In the genomic region with DNA sequence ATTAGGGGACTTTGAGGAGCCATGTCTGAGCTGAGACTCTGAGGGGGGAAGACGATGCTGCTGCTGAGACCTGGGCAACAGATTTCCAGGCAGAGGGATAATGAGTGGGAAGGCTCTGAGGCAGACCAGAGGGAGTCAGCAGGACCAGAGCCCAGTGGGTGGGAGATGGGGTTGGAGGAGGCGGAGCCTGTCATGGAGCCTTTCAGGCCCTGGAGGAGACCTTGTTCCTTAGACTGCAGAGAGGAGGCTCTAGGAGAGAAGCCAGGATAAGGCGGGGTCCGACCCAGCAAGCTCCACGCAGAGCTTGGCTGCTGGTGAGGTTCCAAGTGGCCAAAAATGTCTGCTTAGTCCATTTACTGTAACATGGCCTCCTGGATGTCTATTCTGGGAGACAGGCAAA, we compare ENCODE assay signal across 10 mouse cellular contexts. TPM values are rescaled to one million over a fixed set of nuclear protein-coding genes. Genes with fewer than 3 reads are reported as not detected.
DNase-seq lines count a peak whose midpoint lies in the region; ATAC-seq and TF ChIP-seq lines count a peak whose summit lies in the region.
"Had no signal": no experiment of that assay in that cellular context is flagged by ENCODE, and none has a peak within 500 bp of the region (broad histone marks: within the 10 kb centered on the region; RNA-seq: fewer than 3 reads in every experiment).

No protein-coding gene starts in this region.

- H3K36me3 ChIP-seq in kidney, postnatal 0 days (ENCODE audit: insufficient read depth, low read length), result no peaks in the 10 kb centered on the region
- H3K36me3 ChIP-seq in kidney, adult 2 months (ENCODE audit: control insufficient read depth, insufficient read depth, low read length), result no peaks in the 10 kb centered on the region
- no peaks in the 10 kb centered on the region for H3K36me3 ChIP-seq in hindbrain, embryonic 16.5 days (ENCODE audit: control insufficient read depth, insufficient read depth, low read length)
- H3K36me3 ChIP-seq in kidney, embryonic 14.5 days (ENCODE audit: control insufficient read depth, insufficient read depth, low read length), result no peaks in the 10 kb centered on the region
- H3K36me3 ChIP-seq: forebrain, embryonic 12.5 days; liver, embryonic 15.5 days had no signal

- no peak overlapping the region for H3K9ac ChIP-seq in kidney, postnatal 0 days (ENCODE audit: low read depth, low read length)
- H3K9ac ChIP-seq in hindbrain, embryonic 16.5 days (ENCODE audit: low read depth, low read length), result no peak overlapping the region; the same call in 1 of the 2 replicates
- H3K9ac ChIP-seq in kidney, embryonic 14.5 days (ENCODE audit: low read depth, low read length), result no peak overlapping the region
- H3K9ac ChIP-seq: forebrain, embryonic 12.5 days; liver, embryonic 15.5 days had no signal

- no peaks in the 10 kb centered on the region for H3K9me3 ChIP-seq in kidney, postnatal 0 days (replicated peaks; ENCODE audit: low read length)
- H3K9me3 ChIP-seq in hindbrain, embryonic 16.5 days (ENCODE audit: control insufficient read depth, low read length), result no peaks in the 10 kb centered on the region; the same call in 1 of the 2 replicates
- H3K9me3 ChIP-seq in kidney, embryonic 14.5 days (ENCODE audit: control insufficient read depth, low read length), result no peaks in the 10 kb centered on the region
- H3K9me3 ChIP-seq: liver, embryonic 15.5 days had no signal

- ATAC-seq in kidney, postnatal 0 days (replicated peaks; ENCODE audit: low FRiP score, low read depth), result no peak
- peak; percentile 54; the same call in 1 of the 2 replicates for ATAC-seq in hindbrain, embryonic 16.5 days
- no peak for ATAC-seq in kidney, embryonic 14.5 days (ENCODE audit: low FRiP score, low TSS enrichment)

- no peak for TF ChIP-seq CTCF in kidney, postnatal 0 days (IDR thresholded peaks at IDR 0.05; ENCODE audit: low read depth)
- TF ChIP-seq CTCF in kidney, adult 2 months (conservative IDR thresholded peaks at IDR 0.05; ENCODE audit: insufficient read depth, insufficient read length, low read depth, low read length), result no peak

- peak; percentile 50 for DNase-seq in kidney, postnatal 0 days (ENCODE audit: low spot score)
- DNase-seq in kidney, adult 2 months, result no peak
- peak; percentile 92 for DNase-seq in ES-CJ7 (ENCODE audit: low read depth, low spot score)
- DNase-seq in fibroblast of lung, adult 2 months (ENCODE audit: low read depth), result peak; percentile 46
- DNase-seq in thymus, postnatal 36 days, result no peak
- DNase-seq in spleen, postnatal 10 days (ENCODE audit: low spot score in 2 of 2), result no peak

- 29% methylated on average over 5 of the region's 5 CpGs for WGBS in kidney, postnatal 0 days
- WGBS in kidney, adult 2 months, result 31% methylated on average over 5 of the region's 5 CpGs
- WGBS in hindbrain, embryonic 16.5 days, result 21% methylated on average over 5 of the region's 5 CpGs
- 32% methylated on average over 5 of the region's 5 CpGs for WGBS in kidney, embryonic 14.5 days

- no peak for TF ChIP-seq POLR2A in kidney, adult 2 months (IDR thresholded peaks at IDR 0.05; ENCODE audit: low read depth, low read length)

- no peak overlapping the region for H3K4me2 ChIP-seq in kidney, postnatal 0 days (ENCODE audit: low read length)
- no peak overlapping the region for H3K4me2 ChIP-seq in hindbrain, embryonic 16.5 days (ENCODE audit: low read length)
- no peak overlapping the region; the same call in 1 of the 2 replicates for H3K4me2 ChIP-seq in kidney, embryonic 14.5 days (replicated peaks; ENCODE audit: low read depth, low read length)
- H3K4me2 ChIP-seq: forebrain, embryonic 12.5 days; liver, embryonic 15.5 days had no signal

- no peaks in the 10 kb centered on the region for H3K27me3 ChIP-seq in kidney, postnatal 0 days (ENCODE audit: insufficient read depth, low read length)
- H3K27me3 ChIP-seq in kidney, adult 2 months (replicated peaks; ENCODE audit: control insufficient read depth, insufficient read depth, low read length), result no peaks in the 10 kb centered on the region
- H3K27me3 ChIP-seq in hindbrain, embryonic 16.5 days (replicated peaks; ENCODE audit: control insufficient read depth, insufficient read depth, low read length), result no peaks in the 10 kb centered on the region
- H3K27me3 ChIP-seq in kidney, embryonic 14.5 days (ENCODE audit: control insufficient read depth, insufficient read depth, low read length), result no peaks in the 10 kb centered on the region
- H3K27me3 ChIP-seq: forebrain, embryonic 12.5 days had no signal

- 0 out of 2 replicates have a peak overlapping the region, but pooled peaks have one; percentile 31 for H3K27ac ChIP-seq in kidney, postnatal 0 days
- H3K27ac ChIP-seq in kidney, adult 2 months (ENCODE audit: insufficient read depth, low read depth, low read length), result no peak overlapping the region
- peak overlapping the region; percentile 17; the same call in 1 of the 2 replicates for H3K27ac ChIP-seq in hindbrain, embryonic 16.5 days (ENCODE audit: low read depth, low read length)
- no peak overlapping the region for H3K27ac ChIP-seq in kidney, embryonic 14.5 days (ENCODE audit: low read depth, low read length)
- H3K27ac ChIP-seq: forebrain, embryonic 12.5 days; liver, embryonic 15.5 days had no signal

- no peak overlapping the region for H3K4me3 ChIP-seq in kidney, postnatal 0 days (replicated peaks; ENCODE audit: low read depth, low read length)
- no peak overlapping the region for H3K4me3 ChIP-seq in kidney, adult 2 months (ENCODE audit: insufficient read depth, low read depth, low read length)
- H3K4me3 ChIP-seq in hindbrain, embryonic 16.5 days (ENCODE audit: low read length), result no peak overlapping the region
- H3K4me3 ChIP-seq in kidney, embryonic 14.5 days (ENCODE audit: low read length), result no peak overlapping the region
- H3K4me3 ChIP-seq: forebrain, embryonic 12.5 days; liver, embryonic 15.5 days had no signal

- H3K4me1 ChIP-seq in kidney, postnatal 0 days (replicated peaks; ENCODE audit: insufficient read depth, low read length), result 0 out of 2 replicates have a peak, but pooled peaks cover 3% of the 10 kb centered on the region
- no peaks in the 10 kb centered on the region for H3K4me1 ChIP-seq in kidney, adult 2 months (ENCODE audit: control insufficient read depth, insufficient read depth, low read length)
- H3K4me1 ChIP-seq in hindbrain, embryonic 16.5 days (ENCODE audit: control insufficient read depth, insufficient read depth, low read depth, low read length), result peaks cover 5% of the 10 kb centered on the region
- peaks cover 9% of the 10 kb centered on the region for H3K4me1 ChIP-seq in kidney, embryonic 14.5 days (ENCODE audit: control insufficient read depth, insufficient read depth, low read length)
- H3K4me1 ChIP-seq: liver, embryonic 15.5 days had no signal

RNA-seq across cellular contexts. Expression of a gene that starts 12.6 kb away (rescaled TPM):
- polyA plus RNA-seq in kidney, postnatal 0 days (2015; fragmentation: Nextera tagmentation; extraction: Ambion mirVana), result 39.0 and 46.6 TPM in 2 replicates
- 49.5 and 62.1 TPM in 2 replicates for polyA plus RNA-seq in kidney, adult 2 months (2012; rRNA removed)
- 65.2 and 67.2 TPM in 2 replicates for polyA plus RNA-seq in hindbrain, embryonic 16.5 days (2015; fragmentation: Nextera tagmentation; extraction: Ambion mirVana)
- polyA plus RNA-seq in kidney, embryonic 14.5 days (2014; fragmentation: Nextera tagmentation; extraction: Ambion mirVana), result 22.4 and 28.6 TPM in 2 replicates

RNA-seq across cellular contexts. Expression of a gene that starts 13.1 kb away (rescaled TPM):
- polyA plus RNA-seq in kidney, postnatal 0 days (2015; fragmentation: Nextera tagmentation; extraction: Ambion mirVana), result 0.28 TPM in 1 of 2 replicates, not detected in the other
- 0.62 TPM in 1 of 2 replicates, not detected in the other for polyA plus RNA-seq in kidney, adult 2 months (2012; rRNA removed)
- polyA plus RNA-seq in hindbrain, embryonic 16.5 days (2015; fragmentation: Nextera tagmentation; extraction: Ambion mirVana), result 0.41 and 0.67 TPM in 2 replicates
- 0.22 TPM in 1 of 2 replicates, not detected in the other for polyA plus RNA-seq in kidney, embryonic 14.5 days (2014; fragmentation: Nextera tagmentation; extraction: Ambion mirVana)
- polyA plus RNA-seq: liver, embryonic 15.5 days had no signal

RNA-seq across cellular contexts. Expression of a gene that starts 42.5 kb away (rescaled TPM):
- 1.1 and 1.4 TPM in 2 replicates for polyA plus RNA-seq in kidney, postnatal 0 days (2015; fragmentation: Nextera tagmentation; extraction: Ambion mirVana)
- polyA plus RNA-seq in kidney, adult 2 months (2012; rRNA removed), result 2.0 and 2.1 TPM in 2 replicates
- 44.1 and 58.7 TPM in 2 replicates for polyA plus RNA-seq in hindbrain, embryonic 16.5 days (2015; fragmentation: Nextera tagmentation; extraction: Ambion mirVana)
- 0.50 and 1.8 TPM in 2 replicates for polyA plus RNA-seq in kidney, embryonic 14.5 days (2014; fragmentation: Nextera tagmentation; extraction: Ambion mirVana)

RNA-seq across cellular contexts. Expression of a gene that starts 44.4 kb away (rescaled TPM):
- polyA plus RNA-seq in kidney, postnatal 0 days (2015; fragmentation: Nextera tagmentation; extraction: Ambion mirVana), result 26.1 and 26.4 TPM in 2 replicates
- polyA plus RNA-seq in kidney, adult 2 months (2012; rRNA removed), result 9.5 and 13.4 TPM in 2 replicates
- polyA plus RNA-seq in hindbrain, embryonic 16.5 days (2015; fragmentation: Nextera tagmentation; extraction: Ambion mirVana), result 4.5 and 5.1 TPM in 2 replicates
- 20.3 and 25.3 TPM in 2 replicates for polyA plus RNA-seq in kidney, embryonic 14.5 days (2014; fragmentation: Nextera tagmentation; extraction: Ambion mirVana)

Comparison
In these comparisons a context has a peak if more than half of its experiments do, and no peak if none do; other contexts are left out.
1. DNase-seq: peak in kidney, postnatal 0 days (single experiment), ES-CJ7 (single experiment) and fibroblast of lung, adult 2 months (single experiment); none in kidney, adult 2 months (single experiment), thymus, postnatal 36 days (0 of 2) and spleen, postnatal 10 days (0 of 2).
2. H3K27ac ChIP-seq: peak in kidney, postnatal 0 days (single experiment) and hindbrain, embryonic 16.5 days (single experiment); none in kidney, adult 2 months (single experiment) and kidney, embryonic 14.5 days (single experiment).
3. RNA of a gene that starts 42.5 kb away (polyA plus RNA-seq): 44.1 to 58.7 TPM in hindbrain, embryonic 16.5 days; 2.0 to 2.1 TPM in kidney, adult 2 months, 1.1 to 1.4 TPM in kidney, postnatal 0 days and 0.50 to 1.8 TPM in kidney, embryonic 14.5 days; every median in the first group is over 10 times any median in the second.